Comparison of ENCODE assay signal across 15 mouse cellular contexts in the genomic region with DNA sequence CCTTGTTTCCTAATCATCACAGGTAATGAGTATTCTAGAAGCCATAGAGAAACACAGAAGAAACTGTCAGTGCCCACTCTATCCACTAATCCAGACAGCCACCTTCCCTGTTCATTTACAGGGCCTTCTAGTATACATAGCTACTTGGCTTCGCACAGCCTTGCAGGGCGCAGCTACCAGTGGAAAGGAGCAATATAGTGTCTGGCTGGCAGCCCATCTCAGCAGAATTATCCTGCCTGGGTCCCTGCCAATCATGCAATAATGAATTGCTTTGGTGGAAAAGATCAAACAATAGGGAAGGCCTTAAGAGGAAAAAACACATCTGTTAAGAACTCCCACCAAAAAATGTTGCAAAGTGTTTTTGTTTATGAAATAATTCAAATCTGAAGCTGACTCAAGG.
DNase-seq lines count a peak whose midpoint lies in the region; ATAC-seq and TF ChIP-seq lines count a peak whose summit lies in the region.
"Had no signal": no experiment of that assay in that cellular context is flagged by ENCODE, and none has a peak within 500 bp of the region (broad histone marks: within the 10 kb centered on the region; RNA-seq: fewer than 3 reads in every experiment).

No protein-coding gene starts in this region.

- H3K9me3 ChIP-seq in heart, embryonic 11.5 days (replicated peaks; ENCODE audit: control insufficient read depth, low read length): no peaks in the 10 kb centered on the region
- H3K9me3 ChIP-seq: embryonic facial prominence, embryonic 12.5 days; liver, embryonic 13.5 days; neural tube, embryonic 12.5 days had no signal

- H3K4me3 ChIP-seq in heart, embryonic 11.5 days (ENCODE audit: low read depth, low read length): no peak overlapping the region
- H3K4me3 ChIP-seq: embryonic facial prominence, embryonic 12.5 days; liver, embryonic 13.5 days; neural tube, embryonic 12.5 days had no signal

- H3K9ac ChIP-seq in heart, embryonic 11.5 days (ENCODE audit: low read depth, low read length): no peak overlapping the region
- H3K9ac ChIP-seq: embryonic facial prominence, embryonic 12.5 days; liver, embryonic 13.5 days; neural tube, embryonic 12.5 days had no signal

- no peak for TF ChIP-seq POLR2A in brain, embryonic 14.5 days (IDR thresholded peaks at IDR 0.05; ENCODE audit: borderline replicate concordance, extremely low read depth, insufficient read depth, insufficient read length, poor library complexity, severe bottlenecking)

- H3K4me1 ChIP-seq in heart, embryonic 11.5 days (ENCODE audit: control insufficient read depth, insufficient read depth, low read length): peaks cover 9% of the 10 kb centered on the region
- H3K4me1 ChIP-seq: embryonic facial prominence, embryonic 12.5 days; liver, embryonic 13.5 days; neural tube, embryonic 12.5 days had no signal

- WGBS in heart, embryonic 11.5 days (ENCODE audit: insufficient replicate concordance): 77% methylated on average over 2 of the region's 2 CpGs

- no peaks in the 10 kb centered on the region for H3K27me3 ChIP-seq in heart, embryonic 11.5 days (ENCODE audit: control insufficient read depth, insufficient read depth, low read length)
- H3K27me3 ChIP-seq: embryonic facial prominence, embryonic 12.5 days; liver, embryonic 13.5 days; neural tube, embryonic 12.5 days had no signal

- H3K4me2 ChIP-seq in heart, embryonic 11.5 days: no peak overlapping the region
- H3K4me2 ChIP-seq: embryonic facial prominence, embryonic 12.5 days; liver, embryonic 13.5 days; neural tube, embryonic 12.5 days had no signal

- DNase-seq in cerebellum, postnatal 10 days: peak; percentile 46 to 64
- DNase-seq in cerebellum, adult 9-11 months: no peak
- DNase-seq in kidney, postnatal 10 days: peak; percentile 34
- no peak for DNase-seq in kidney, postnatal 25 days
- DNase-seq in brain, embryonic 14.5 days (ENCODE audit: low read depth): peak; percentile 84
- DNase-seq in lung, postnatal 10 days: peak; percentile 35
- no peak for DNase-seq in neural tube, embryonic 10.5 days (ENCODE audit: extremely low spot score, low spot score)
- DNase-seq: adrenal gland, postnatal 36 days; heart, adult 18-20 months; heart, postnatal 10 days; kidney, adult 11 months; liver, embryonic 13.5 days had no signal

- no peak for TF ChIP-seq CTCF in brain, embryonic 14.5 days (IDR thresholded peaks at IDR 0.05; ENCODE audit: borderline replicate concordance, extremely low read depth, insufficient read depth, insufficient read length)

- ATAC-seq in heart, embryonic 11.5 days (replicated peaks; ENCODE audit: insufficient number of reproducible peaks, low FRiP score, low TSS enrichment): no peak

- no peak overlapping the region for H3K27ac ChIP-seq in heart, embryonic 11.5 days (ENCODE audit: low read depth, low read length)
- H3K27ac ChIP-seq: embryonic facial prominence, embryonic 12.5 days; liver, embryonic 13.5 days; neural tube, embryonic 12.5 days had no signal

- H3K36me3 ChIP-seq in heart, embryonic 11.5 days (ENCODE audit: control insufficient read depth, insufficient read depth, low read length): no peaks in the 10 kb centered on the region
- H3K36me3 ChIP-seq: embryonic facial prominence, embryonic 12.5 days; liver, embryonic 13.5 days; neural tube, embryonic 12.5 days had no signal

Comparison
In these comparisons a context has a peak if more than half of its experiments do, and no peak if none do; other contexts are left out.
1. DNase-seq: peak in cerebellum, postnatal 10 days (2 of 2), kidney, postnatal 10 days (single experiment), brain, embryonic 14.5 days (single experiment) and lung, postnatal 10 days (single experiment); none in cerebellum, adult 9-11 months (single experiment), kidney, postnatal 25 days (0 of 2) and neural tube, embryonic 10.5 days (single experiment).